Mouse (Mus musculus) cortical plate, adult 2 months (tissue): ENCODE measurements around the gene Pgs1.

Experiments
- CTCF ChIP-seq: fragments of 200-500 bp; IDR thresholded peaks from 2 replicates; pipeline ENCODE4 v1.5.1; 2011; ENCODE audit warnings: mild to moderate bottlenecking, control low read depth, low read length; ENCODE audit not compliant: insufficient read depth; ENCODE audit errors: extremely low read depth
- POLR2A ChIP-seq: fragments of 200-500 bp; IDR thresholded peaks from 2 replicates; pipeline ENCODE4 v1.6.1; 2011; ENCODE audit warnings: mild to moderate bottlenecking, low read length, control low read depth; ENCODE audit not compliant: insufficient read depth; ENCODE audit errors: extremely low read depth

DNA sequence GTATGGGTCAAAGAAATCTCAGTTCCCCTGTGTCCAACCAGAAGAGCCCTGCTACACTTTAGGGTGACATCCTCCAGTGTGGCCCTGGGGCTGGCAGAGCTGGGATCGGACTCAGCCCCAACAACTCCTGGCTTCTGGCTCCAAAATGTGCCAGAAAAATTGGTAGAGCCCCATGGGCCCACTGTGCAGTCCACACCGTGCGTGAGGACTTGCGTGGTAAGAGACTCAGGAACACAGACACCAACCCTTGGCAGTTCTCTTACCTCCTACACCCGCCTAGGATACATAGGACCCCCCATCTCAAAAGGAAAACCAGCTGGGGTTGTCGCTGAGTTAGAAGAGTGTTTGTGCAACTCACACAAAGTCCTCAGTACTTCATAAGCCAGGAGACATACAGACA, 45.2 kb upstream of the Pgs1 start:
- no peak for TF ChIP-seq CTCF
- no peak for TF ChIP-seq POLR2A
